Mouse (Mus musculus): ENCODE measurements around the gene Chchd2. TPM values are rescaled to one million over a fixed set of nuclear protein-coding genes. Genes with fewer than 3 reads are reported as not detected.
"Not testable (repeated sequence)": the region's sequence is repeated elsewhere in the genome, so short reads cannot be mapped to it uniquely, and the experiment has no call there.

The Chchd2 gene
- 1,000 to 10,000 TPM; 1,014 to 1,053 TPM for total RNA-seq (2021)
- long read RNA-seq, experiment 1, transcript Chchd2-201 (4 exons, 915 nt) = major isoform, 1,476 of 1,517 reads
- long read RNA-seq, experiment 1, partial matches to known transcripts = 30 of 1,517 reads
- long read RNA-seq, experiment 1, other reads (novel, unspliced or antisense) = 11 of 1,517 reads
- long read RNA-seq, experiment 2, transcript Chchd2-201 (4 exons, 915 nt) = major isoform, 638 of 663 reads
- long read RNA-seq, experiment 2, partial matches to known transcripts = 23 of 663 reads
- long read RNA-seq, experiment 2, other reads (novel, unspliced or antisense) = 2 of 663 reads

GRCm38 (mm10) chr5:129886911-129887636, at the start of gene Chchd2:
Gene Chchd2 (minus strand): TSS chr5:129887470.
- peak; percentile 91 to 92 for DNase-seq

- no peak for DNase-seq
These were observed 49.7 kb upstream of the Chchd2 start for GRCm38 (mm10) chr5:129936941-129937340.

- DNase-seq = peak; percentile 25 to 42
These were observed 42.9 kb upstream of the Chchd2 start for GRCm38 (mm10) chr5:129929924-129930855.

- no peak for DNase-seq
These were observed 38.7 kb upstream of the Chchd2 start for GRCm38 (mm10) chr5:129925933-129926332.

- DNase-seq = no peak
These were observed 37.7 kb upstream of the Chchd2 start for GRCm38 (mm10) chr5:129924820-129925452.

GRCm38 (mm10) chr5:129921972-129922371, 34.7 kb upstream of the Chchd2 start:
- DNase-seq = no peak

GRCm38 (mm10) chr5:129919320-129919719, 32.0 kb upstream of the Chchd2 start:
- DNase-seq = peak in 1 of 2 experiments; percentile 44

- peak in 1 of 2 experiments; percentile 35 for DNase-seq
These were observed 31.5 kb upstream of the Chchd2 start for GRCm38 (mm10) chr5:129918752-129919151.

- DNase-seq = no peak
These were observed 30.9 kb upstream of the Chchd2 start for GRCm38 (mm10) chr5:129918065-129918651.

GRCm38 (mm10) chr5:129915491-129915890, 28.2 kb upstream of the Chchd2 start:
- DNase-seq = not testable (repeated sequence)

- peak in 1 of 2 experiments; percentile 44 for DNase-seq
These were observed 26.8 kb upstream of the Chchd2 start for GRCm38 (mm10) chr5:129914024-129914423.

- no peak for DNase-seq
These were observed 22.3 kb upstream of the Chchd2 start for GRCm38 (mm10) chr5:129909591-129909990.

- DNase-seq = no peak
These were observed 21.9 kb upstream of the Chchd2 start for GRCm38 (mm10) chr5:129909147-129909546.

- peak; percentile 94 to 96 for DNase-seq
These were observed 21.1 kb upstream of the Chchd2 start, which contains the start of gene Nupr1l for GRCm38 (mm10) chr5:129908242-129908965. Gene Nupr1l (plus strand): TSS chr5:129908540.

- no peak for DNase-seq
These were observed 20.5 kb upstream of the Chchd2 start for GRCm38 (mm10) chr5:129907775-129908174.

GRCm38 (mm10) chr5:129898449-129898848, 11.2 kb upstream of the Chchd2 start, which contains the start of gene Phkg1:
Gene Phkg1 (minus strand): TSS chr5:129898549.
- DNase-seq = no peak

GRCm38 (mm10) chr5:129895198-129896088, 8.2 kb upstream of the Chchd2 start, which contains the start of gene Zbed5:
Gene Zbed5 (plus strand): TSS chr5:129895723.
- peak; percentile 90 for DNase-seq

- not testable (repeated sequence) for DNase-seq
These were observed 3.1 kb upstream of the Chchd2 start for GRCm38 (mm10) chr5:129890390-129890789.

GRCm38 (mm10) chr5:129886271-129886670, 999 bp downstream of the Chchd2 start:
- DNase-seq = peak; percentile 55 to 68
